Mouse (Mus musculus) CH12.LX (cell line): Measurements from ENCODE around the gene Gm21885. TPM values are rescaled to one million over a fixed set of nuclear protein-coding genes. Genes with fewer than 3 reads are reported as not detected.

ENCODE experiments used
- DNase-seq: peaks from one replicate; pipeline ENCODE4 v3.0.0-alpha.2; 2013; ENCODE audit errors: extremely low read depth
- H3K27ac ChIP-seq: 2 replicates; pipeline ENCODE4 v1.5.1; 2012; ENCODE audit warnings: low read depth, mild to moderate bottlenecking, control low read depth, moderate library complexity; ENCODE audit not compliant: insufficient read depth
- H3K27me3 ChIP-seq: replicated peaks from 2 replicates; pipeline ENCODE3; 2012; ENCODE audit warnings: inconsistent platforms
- H3K36me3 ChIP-seq, 2 experiments: replicated peaks in 1 of 2; 2 replicates each; pipeline versions ENCODE3 to v1.6.1; 2012; ENCODE audit warnings: inconsistent platforms in 1 of 2, low read length in 1 of 2, mild to moderate bottlenecking in 1 of 2, mixed read lengths in 1 of 2, moderate library complexity in 1 of 2; ENCODE audit not compliant: control insufficient read depth in 1 of 2, insufficient read depth in 1 of 2
- H3K4me1 ChIP-seq, 2 experiments: 2 replicates each; pipeline ENCODE4 v1.6.1; 2012; ENCODE audit warnings: inconsistent platforms in 1 of 2, moderate library complexity in 1 of 2; ENCODE audit not compliant: insufficient read depth in 2 of 2, control insufficient read depth in 1 of 2
- H3K4me2 ChIP-seq: 2 replicates; pipeline ENCODE4 v1.6.1; 2012; ENCODE audit warnings: low read depth, mild to moderate bottlenecking, control low read depth; ENCODE audit not compliant: poor library complexity, insufficient read depth, severe bottlenecking
- H3K4me3 ChIP-seq, 3 experiments: fragments of 150-350 bp in 1 of 3; sonication (generic) in 1 of 3; replicated peaks in 1 of 3; 2 replicates each; pipeline versions ENCODE3 to v1.5.1; 2011 to 2012; ENCODE audit warnings: low read depth in 2 of 3, low read length in 2 of 3, mild to moderate bottlenecking in 2 of 3, moderate library complexity in 2 of 3, control low read depth in 1 of 3, improper control_type of control experiment in 1 of 3, inconsistent platforms in 1 of 3, mixed read lengths in 1 of 3; ENCODE audit not compliant: poor library complexity in 1 of 3
- H3K79me2 ChIP-seq: replicated peaks from 2 replicates; pipeline ENCODE4 v1.6.1; 2012; ENCODE audit warnings: mild to moderate bottlenecking, moderate library complexity; ENCODE audit not compliant: control insufficient read depth, poor library complexity, insufficient read depth, severe bottlenecking; ENCODE audit errors: extremely low read depth
- H3K9ac ChIP-seq: 2 replicates; pipeline ENCODE4 v1.6.1; 2012; ENCODE audit warnings: low read depth, mild to moderate bottlenecking, control low read depth, moderate library complexity; ENCODE audit not compliant: insufficient read depth
- H3K9me3 ChIP-seq: replicated peaks from 2 replicates; pipeline ENCODE3; 2012; ENCODE audit warnings: low read length, inconsistent platforms, mixed read lengths
- CHD2 ChIP-seq: IDR thresholded peaks from 2 replicates; pipeline ENCODE4 v1.6.1; 2011; ENCODE audit warnings: low read length, improper control_type of control experiment
- E2F4 ChIP-seq: IDR thresholded peaks from 2 replicates; pipeline ENCODE4 v1.6.1; 2011; ENCODE audit warnings: low read depth, low read length, improper control_type of control experiment; ENCODE audit not compliant: insufficient replicate concordance
- GABPA ChIP-seq: IDR thresholded peaks from 2 replicates; pipeline ENCODE4 v1.6.1; 2012; ENCODE audit warnings: low read depth, low read length, improper control_type of control experiment, inconsistent platforms; ENCODE audit not compliant: insufficient replicate concordance
- JUN ChIP-seq: IDR thresholded peaks from 2 replicates; pipeline ENCODE4 v1.6.1; 2011; ENCODE audit warnings: low read depth, mild to moderate bottlenecking, low read length, improper control_type of control experiment, moderate library complexity; ENCODE audit not compliant: insufficient read depth
- KAT2A ChIP-seq: IDR thresholded peaks from 2 replicates; pipeline ENCODE4 v1.6.1; 2012; ENCODE audit warnings: low read length, improper control_type of control experiment, inconsistent platforms; ENCODE audit not compliant: insufficient replicate concordance
- MAFK ChIP-seq: IDR thresholded peaks from 2 replicates; pipeline ENCODE4 v1.6.1; 2011; ENCODE audit warnings: low read length, improper control_type of control experiment; ENCODE audit not compliant: insufficient replicate concordance
- MEF2A ChIP-seq: IDR thresholded peaks from 2 replicates; pipeline ENCODE4 v1.6.1; 2014; ENCODE audit warnings: low read depth, mild to moderate bottlenecking, inconsistent platforms, low read length, improper control_type of control experiment, borderline replicate concordance
- RCOR1 ChIP-seq: conservative IDR thresholded peaks from 2 replicates; pipeline ENCODE4 v1.6.1; 2012; ENCODE audit warnings: low read depth, mild to moderate bottlenecking, inconsistent platforms, low read length, improper control_type of control experiment
- SIN3A ChIP-seq: IDR thresholded peaks from 2 replicates; pipeline ENCODE4 v1.6.1; 2012; ENCODE audit warnings: low read length, improper control_type of control experiment, inconsistent platforms
- TCF12 ChIP-seq: IDR thresholded peaks from 2 replicates; pipeline ENCODE4 v1.6.1; 2014; ENCODE audit warnings: low read depth, mild to moderate bottlenecking, inconsistent platforms, low read length, improper control_type of control experiment
- ZNF384 ChIP-seq: IDR thresholded peaks from 2 replicates; pipeline ENCODE4 v1.6.1; 2012; ENCODE audit warnings: low read depth, low read length, improper control_type of control experiment, inconsistent platforms
- dilution Hi-C: fragments of 300-500 bp; cut with MboI; formaldehyde crosslinking; loops from 2 replicates; pipeline ENCODE4 v1.14.3; 2020; ENCODE audit warnings: low sequenced_read_pairs; ENCODE audit not compliant: extremely low pct_unique_long_range_greater_than_20kb, extremely low pct_ligation_motif_present
- in situ Hi-C: fragments of 300-500 bp; cut with MboI; formaldehyde crosslinking; loops from 3 replicates; pipeline ENCODE4 v1.14.3; 2019; ENCODE audit warnings: low sequenced_read_pairs, low pct_ligation_motif_present, low pct_unique_long_range_greater_than_20kb, mixed read lengths
- polyA plus RNA-seq: library from polyadenylated mRNA; unstranded; fragments of >175 nt; gene quantifications from 2 replicates; pipeline ENCODE4 v1.2.1, GENCODE M21; 2012; ENCODE audit warnings: low read depth; ENCODE audit not compliant: insufficient read length
- total RNA-seq, 2 experiments: library from RNA; depleted of rRNA; stranded (reverse); fragments of 300-350 nt in 1 of 2; fragments of >200 nt in 1 of 2; gene quantifications; 2 replicates each; pipeline ENCODE4 v1.2.3; 2012 to 2014

The Gm21885 gene
- total and polyA plus RNA-seq, 3 experiments = 0.21 to 0.30 TPM; not detected in 1

GRCm38 (mm10) chr11:94321931-94322400, 40.3 kb downstream of the Gm21885 start, which contains the start of gene Luc7l3 (continued):
- no peak for TF ChIP-seq RCOR1
- no peak for TF ChIP-seq JUN
- TF ChIP-seq KAT2A = peak; percentile 67; the same call in 1 of the 2 replicates
- TF ChIP-seq E2F4 = no peak
- TF ChIP-seq GABPA = no peak
- TF ChIP-seq SIN3A = peak; percentile 42
- TF ChIP-seq MAFK = no peak; the same call in 1 of the 2 replicates
- peak; percentile 82 for TF ChIP-seq TCF12

- H3K9me3 ChIP-seq = no peaks in the 10 kb centered on the region
- 0 out of 2 replicates have a peak, but pooled peaks have one; percentile 2 for TF ChIP-seq CHD2
- no peak for TF ChIP-seq MEF2A
- TF ChIP-seq SIN3A = no peak
- TF ChIP-seq RCOR1 = no peak
- peak overlapping the region; percentile 59 for H3K4me2 ChIP-seq
- H3K36me3 ChIP-seq = peaks cover 2 to 18% of the 10 kb centered on the region in 2 experiments
- peaks cover 4 to 56% of the 10 kb centered on the region in 2 experiments; a peak in 3 of 4 replicates for H3K4me1 ChIP-seq
- peak overlapping the region; percentile 99 for H3K9ac ChIP-seq
- no peak for DNase-seq
- H3K79me2 ChIP-seq = peaks cover 43% of the 10 kb centered on the region
- dilution Hi-C loops (no loop called here), in situ Hi-C loops (no loop called here)
- H3K27me3 ChIP-seq = no peaks in the 10 kb centered on the region
- peak overlapping the region; percentile 85 for H3K27ac ChIP-seq
- peak overlapping the region; percentile 68 to 100 (median 93) for H3K4me3 ChIP-seq
Observed at GRCm38 (mm10) chr11:94322636-94323035, 41.0 kb downstream of the Gm21885 start.

GRCm38 (mm10) chr11:94323271-94323925, 41.7 kb downstream of the Gm21885 start:
- TF ChIP-seq JUN (no peak), ZNF384 (peak; percentile 53)
- H3K27ac ChIP-seq = no peak overlapping the region
- DNase-seq = no peak
- peaks cover 4 to 48% of the 10 kb centered on the region in 2 experiments; a peak in 3 of 4 replicates for H3K4me1 ChIP-seq
- no peaks in the 10 kb centered on the region for H3K9me3 ChIP-seq
- peaks cover 2 to 15% of the 10 kb centered on the region in 2 experiments for H3K36me3 ChIP-seq
- H3K9ac ChIP-seq = peak overlapping the region; percentile 99; the same call in 1 of the 2 replicates
- H3K4me2 ChIP-seq = no peak overlapping the region
- peaks cover 35% of the 10 kb centered on the region for H3K79me2 ChIP-seq
- dilution Hi-C loops (no loop called here), in situ Hi-C loops (no loop called here)
- H3K27me3 ChIP-seq = no peaks in the 10 kb centered on the region
- no peak overlapping the region for H3K4me3 ChIP-seq
